ENCODE assay signal across 8 mouse cellular contexts in the genomic region with DNA sequence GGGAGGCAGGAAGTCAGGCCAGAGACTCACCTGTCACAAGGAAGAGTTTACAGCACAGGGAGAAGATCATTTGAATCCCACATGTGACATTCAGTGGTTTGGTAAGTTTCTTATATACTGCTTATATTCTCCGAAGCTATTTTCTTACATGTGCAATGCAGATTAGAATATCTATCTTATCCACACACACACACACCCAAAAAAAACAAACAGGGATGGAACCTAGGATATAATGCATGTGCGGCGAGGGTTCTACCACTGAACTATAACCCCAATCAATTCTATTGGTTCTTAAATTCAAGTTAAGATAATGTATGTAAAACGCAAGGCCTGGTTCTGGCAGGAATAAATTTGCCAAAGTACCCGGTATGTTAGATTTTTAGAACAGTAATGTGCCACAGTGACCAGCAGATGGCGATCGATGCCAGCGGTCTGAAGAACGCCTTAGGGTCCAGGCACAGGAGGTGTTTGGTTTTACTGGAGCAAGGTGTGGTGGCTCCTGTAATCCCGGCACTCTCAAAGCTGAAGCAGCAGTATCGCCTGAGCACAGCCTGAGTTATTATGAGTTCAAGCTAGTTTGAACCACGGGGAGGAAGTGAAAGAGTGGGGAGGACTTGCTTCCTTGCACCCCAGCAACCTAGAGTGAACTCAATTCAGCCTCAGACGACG. TPM values are rescaled to one million over a fixed set of nuclear protein-coding genes. Genes with fewer than 3 reads are reported as not detected.
DNase-seq lines count a peak whose midpoint lies in the region; ATAC-seq and TF ChIP-seq lines count a peak whose summit lies in the region.

No protein-coding gene starts in this region.

- TF ChIP-seq POLR2A in cortical plate, adult 2 months (IDR thresholded peaks at IDR 0.05; ENCODE audit: extremely low read depth, insufficient read depth, low read length): no peak

- no peak overlapping the region for H3K27ac ChIP-seq in cortical plate, adult 2 months (ENCODE audit: insufficient read depth, low read length)

- ATAC-seq in monocyte, adult 5-6 weeks (replicated peaks; ENCODE audit: insufficient number of reproducible peaks, low FRiP score, low TSS enrichment, poor library complexity, severe bottlenecking): peak; percentile 45; the same call in 1 of the 2 replicates

- peak; percentile 63 for DNase-seq in layer of hippocampus, adult 11-12 months (ENCODE audit: low spot score)
- DNase-seq in layer of hippocampus, adult 9-11 months: no peak
- peak; percentile 67 for DNase-seq in WW6 (ENCODE audit: low read depth, low spot score)
- DNase-seq in hindlimb bud, embryonic 11.5 days (ENCODE audit: extremely low spot score, low read depth, low spot score): peak; percentile 50
- DNase-seq in left cerebral cortex, postnatal 4 days: peak; percentile 57
- DNase-seq in testis, postnatal 14 days (ENCODE audit: low spot score): peak; percentile 44

- intact Hi-C loops in left cerebral cortex, postnatal 4 days (cut with DNase I): no loop called here

- H3K4me3 ChIP-seq in cortical plate, adult 2 months (ENCODE audit: insufficient read depth, low read length): no peak overlapping the region

- no peaks in the 10 kb centered on the region; the same call in 1 of the 2 replicates for H3K4me1 ChIP-seq in cortical plate, adult 2 months (ENCODE audit: control insufficient read depth, insufficient read depth, low read length)

- TF ChIP-seq CTCF in cortical plate, adult 2 months (IDR thresholded peaks at IDR 0.05; ENCODE audit: extremely low read depth, insufficient read depth, low read length): peak; percentile 90

RNA-seq across cellular contexts. Expression of gene Zfp90, which starts 3.2 kb away (rescaled TPM):
- polyA plus RNA-seq in cortical plate, adult 2 months (2012; rRNA removed): 11.7 TPM in 2 replicates
- total RNA-seq in left cerebral cortex, postnatal 4 days (2021): 10 to 100 TPM; 39.3 to 39.8 TPM
- total RNA-seq in monocyte, adult 5-6 weeks (2017): 8.2 to 12.2 TPM (median 11.8 TPM) in 3 replicates
